Mouse (Mus musculus) testis, adult 2 months (tissue): ENCODE measurements at regions not wholly inside any gene's neighbourhood (a gene's known extent, or its start where the extent isn't known, plus 50 kb on each side); places are given as distances from the start of the nearest gene placed in this dataset.

Experiments
- CTCF ChIP-seq: fragments of 200-500 bp; IDR thresholded peaks from 2 replicates; pipeline ENCODE4 v1.5.1; 2012; ENCODE audit warnings: low read depth, mild to moderate bottlenecking, inconsistent platforms, low read length, moderate library complexity; ENCODE audit not compliant: control insufficient read depth, insufficient read depth, insufficient replicate concordance
- POLR2A ChIP-seq: fragments of 200-500 bp; IDR thresholded peaks from 2 replicates; pipeline ENCODE4 v1.6.1; 2012; ENCODE audit warnings: low read depth, mild to moderate bottlenecking, inconsistent platforms, low read length, moderate library complexity; ENCODE audit not compliant: control insufficient read depth

DNA sequence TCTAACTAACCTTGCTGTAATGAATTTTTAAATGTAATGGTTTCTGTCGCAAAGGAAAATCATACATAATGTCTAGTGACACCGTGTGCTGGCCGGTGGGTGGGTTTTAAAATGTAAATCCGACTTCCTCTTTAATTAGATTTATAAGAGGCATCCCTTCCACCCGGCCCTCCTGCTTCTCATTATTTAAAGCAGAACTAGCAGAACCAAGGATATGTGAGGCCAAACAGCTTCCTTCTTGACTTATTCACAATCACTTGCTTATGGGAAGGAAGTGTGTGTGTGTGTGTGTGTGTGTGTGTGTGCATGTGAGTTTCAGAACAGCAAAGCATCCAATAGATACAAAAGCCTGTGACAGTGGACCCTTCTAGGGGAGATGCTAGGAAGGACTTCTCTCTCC lies 189.1 kb upstream of the Irx3 start:
- no peak for TF ChIP-seq CTCF
- TF ChIP-seq POLR2A: no peak
